Mouse (Mus musculus) ES-Bruce4 (cell line): Measurements from ENCODE around the gene Hist1h3a. TPM values are rescaled to one million over a fixed set of nuclear protein-coding genes. Genes with fewer than 3 reads are reported as not detected.
A peak's percentile ranks its signal among the peaks of the same experiment; 100 is the strongest.
"Not testable (repeated sequence)": the region's sequence is repeated elsewhere in the genome, so short reads cannot be mapped to it uniquely, and the experiment has no call there.

ENCODE experiments used
- H3K27ac ChIP-seq: 2 replicates; pipeline ENCODE4 v1.5.1; 2012; ENCODE audit warnings: low read length, inconsistent platforms; ENCODE audit not compliant: insufficient read depth
- H3K27me3 ChIP-seq: 2 replicates; pipeline ENCODE4 v1.6.1; 2012; ENCODE audit warnings: mild to moderate bottlenecking, low read length, inconsistent platforms; ENCODE audit not compliant: control insufficient read depth, poor library complexity, insufficient read depth, severe bottlenecking
- H3K36me3 ChIP-seq: 2 replicates; pipeline ENCODE4 v1.6.1; 2012; ENCODE audit warnings: inconsistent platforms, mild to moderate bottlenecking, low read length, moderate library complexity; ENCODE audit not compliant: control insufficient read depth, poor library complexity, insufficient read depth, severe bottlenecking
- H3K4me1 ChIP-seq: one replicate; pipeline ENCODE4 v1.8.1; 2011; ENCODE audit warnings: low read length; ENCODE audit not compliant: control insufficient read depth, insufficient read depth
- H3K4me3 ChIP-seq: 2 replicates; pipeline ENCODE4 v1.5.1; 2011; ENCODE audit warnings: low read depth, mild to moderate bottlenecking, low read length
- H3K9ac ChIP-seq: 2 replicates; pipeline ENCODE4 v1.6.1; 2012; ENCODE audit warnings: low read depth, mild to moderate bottlenecking, inconsistent platforms; ENCODE audit not compliant: poor library complexity, severe bottlenecking
- H3K9me3 ChIP-seq: replicated peaks from 2 replicates; pipeline ENCODE4 v1.6.1; 2012; ENCODE audit warnings: mild to moderate bottlenecking, low read length, inconsistent platforms; ENCODE audit not compliant: control insufficient read depth, poor library complexity, insufficient read depth, severe bottlenecking
- CTCF ChIP-seq: IDR thresholded peaks from one replicate; pipeline ENCODE4 v1.8.1; 2011; ENCODE audit warnings: low read depth, low read length
- EP300 ChIP-seq: IDR thresholded peaks from 2 replicates; pipeline ENCODE4 v1.6.1; 2011; ENCODE audit warnings: low read depth, low read length; ENCODE audit not compliant: insufficient read depth
- POLR2A ChIP-seq: IDR thresholded peaks from one replicate; pipeline ENCODE4 v1.8.1; 2011; ENCODE audit warnings: low read length; ENCODE audit not compliant: insufficient read depth
- polyA plus RNA-seq: library from polyadenylated mRNA; stranded (reverse); fragments of >200 nt; gene quantifications from 2 replicates; pipeline ENCODE4 v1.2.4, GENCODE M21; 2011; ENCODE audit warnings: low read depth; ENCODE audit not compliant: missing spikeins, insufficient read depth, insufficient read length

Hist1h3a gene
- polyA plus RNA-seq, 1 experiment: 5.4 TPM

DNA sequence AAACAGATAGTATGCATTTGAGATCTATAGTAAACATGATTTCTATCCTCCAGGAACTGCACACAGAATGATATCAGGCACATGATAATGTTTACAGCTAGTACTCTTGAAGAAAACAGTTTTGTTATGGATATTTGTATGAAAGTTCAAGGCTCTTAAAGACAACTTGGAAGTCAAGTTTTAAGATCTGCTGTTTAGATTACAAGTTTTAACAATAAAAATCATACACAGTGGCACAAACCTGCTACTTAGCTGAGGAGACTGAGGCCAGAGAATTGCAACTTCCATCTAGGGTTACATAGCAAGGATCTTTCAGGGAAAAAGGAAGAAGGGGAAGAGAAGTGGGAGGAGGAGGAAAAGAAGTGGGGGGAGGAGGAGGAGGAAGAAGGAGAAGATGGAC is 7.2 kb downstream of the Hist1h3a start:
- H3K9ac ChIP-seq: no peak overlapping the region
- no peak for TF ChIP-seq CTCF
- no peak for TF ChIP-seq EP300
- no peak for TF ChIP-seq POLR2A
- H3K9me3 ChIP-seq: no peaks in the 10 kb centered on the region
- no peaks in the 10 kb centered on the region for H3K27me3 ChIP-seq
- H3K4me1 ChIP-seq: no peaks in the 10 kb centered on the region
- H3K4me3 ChIP-seq: no peak overlapping the region
- H3K36me3 ChIP-seq: no peaks in the 10 kb centered on the region
- H3K27ac ChIP-seq: no peak overlapping the region

DNA sequence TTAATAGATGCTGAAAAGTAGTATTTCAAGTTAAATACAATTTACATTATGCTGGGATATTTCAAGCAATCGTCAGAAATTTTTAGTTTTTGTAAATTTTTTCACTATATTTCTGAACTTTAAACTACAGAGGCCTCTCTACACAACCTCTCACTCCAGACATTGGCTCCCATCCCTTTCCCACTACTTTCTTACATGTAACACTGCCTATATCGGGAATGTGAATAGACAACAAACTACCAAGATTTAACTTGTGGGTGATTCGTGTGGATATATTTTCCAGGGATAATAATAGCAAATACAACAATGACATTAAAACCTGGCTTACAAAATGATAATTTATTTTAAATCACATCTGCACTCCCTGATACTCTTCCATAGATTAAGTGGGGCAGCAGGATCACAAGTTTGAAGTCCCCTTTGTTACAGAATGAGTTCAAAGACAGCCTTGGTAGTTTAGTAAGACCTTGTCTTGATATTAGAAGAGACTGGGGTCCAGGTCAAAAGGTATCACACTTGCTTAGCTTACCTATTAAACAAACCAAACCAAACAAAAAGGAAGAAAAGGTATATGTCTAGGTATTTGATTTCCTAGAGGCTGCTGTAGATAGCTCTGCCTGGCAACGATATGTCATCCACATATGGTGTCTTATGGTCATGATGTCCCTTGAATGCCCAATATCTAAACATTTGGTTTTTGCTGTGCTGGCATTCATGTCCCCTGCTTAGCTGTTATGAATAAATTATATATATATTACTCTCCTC is 8.7 kb downstream of the Hist1h3a start:
- H3K27ac ChIP-seq: no peak overlapping the region; the same call in 1 of the 2 replicates
- H3K9me3 ChIP-seq: no peaks in the 10 kb centered on the region
- H3K36me3 ChIP-seq: no peaks in the 10 kb centered on the region
- no peak overlapping the region for H3K4me3 ChIP-seq
- TF ChIP-seq CTCF (no peak), EP300 (no peak), POLR2A (no peak)
- peak overlapping the region; percentile 96 for H3K9ac ChIP-seq
- peaks cover under 1% of the 10 kb centered on the region for H3K4me1 ChIP-seq
- no peaks in the 10 kb centered on the region for H3K27me3 ChIP-seq

DNA sequence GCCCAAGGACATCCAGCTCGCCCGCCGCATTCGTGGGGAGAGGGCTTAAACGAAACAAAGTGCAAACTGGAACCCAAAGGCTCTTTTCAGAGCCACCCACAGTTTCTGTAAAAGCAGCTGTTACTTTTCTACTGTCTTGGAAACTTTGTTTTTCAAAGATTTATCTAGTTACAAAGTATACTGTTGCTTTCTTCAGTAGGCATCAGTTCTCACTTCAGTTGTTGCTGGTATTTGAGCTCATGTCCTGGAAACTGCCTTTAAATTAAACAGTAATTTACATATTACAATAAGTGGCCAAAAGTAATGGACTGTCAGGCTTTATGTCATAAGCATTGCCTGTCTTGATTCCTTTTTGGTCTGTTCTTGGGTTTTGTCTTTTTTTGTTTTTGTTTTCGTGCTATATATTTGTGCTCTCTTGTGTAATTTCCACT is 9.4 kb downstream of the Hist1h3a start:
- H3K9ac ChIP-seq: peak overlapping the region; percentile 96

GRCm38 (mm10) chr13:23752067-23752741 is 10.0 kb downstream of the Hist1h3a start, which contains the start of gene Hist1h3b:
Gene Hist1h3b, plus strand, starts transcription at chr13:23752267.
- Histone ChIP-seq H3K27ac (peak within 1 kb of the TSS; percentile 95), H3K4me3 (peak within 1 kb of the TSS; percentile 81), H3K9ac (peak within 1 kb of the TSS; percentile 96)
- not testable (repeated sequence) for H3K4me1 ChIP-seq, H3K27me3 ChIP-seq, H3K9me3 ChIP-seq, H3K36me3 ChIP-seq
- peak; percentile 85 for TF ChIP-seq POLR2A

More for the DNA sequence above, 9.4 kb downstream of the Hist1h3a start:
- H3K27ac ChIP-seq: peak overlapping the region; percentile 85
- no peaks in the 10 kb centered on the region for H3K36me3 ChIP-seq
- H3K9me3 ChIP-seq: no peaks in the 10 kb centered on the region
- no peak for TF ChIP-seq POLR2A
- TF ChIP-seq EP300: no peak
- TF ChIP-seq CTCF: no peak
- H3K27me3 ChIP-seq: no peaks in the 10 kb centered on the region
- H3K4me1 ChIP-seq: peaks cover 2% of the 10 kb centered on the region
- peak overlapping the region; percentile 81 for H3K4me3 ChIP-seq

GRCm38 (mm10) chr13:23751478-23751956 is 10.7 kb downstream of the Hist1h3a start:
- peaks cover 2% of the 10 kb centered on the region for H3K4me1 ChIP-seq
- TF ChIP-seq CTCF (no peak), EP300 (no peak), POLR2A (no peak)
- peak overlapping the region; percentile 91 for H3K9ac ChIP-seq
- no peaks in the 10 kb centered on the region for H3K27me3 ChIP-seq
- no peaks in the 10 kb centered on the region for H3K9me3 ChIP-seq
- peak overlapping the region; percentile 68 for H3K4me3 ChIP-seq
- no peaks in the 10 kb centered on the region for H3K36me3 ChIP-seq
- H3K27ac ChIP-seq: peak overlapping the region; percentile 95

- peak; percentile 80 for TF ChIP-seq POLR2A
- 0 out of 2 replicates have a peak, but pooled peaks have one; percentile 31 for TF ChIP-seq EP300
- Histone ChIP-seq H3K9ac (peak within 1 kb of the TSS; percentile 91), H3K27ac (peak within 1 kb of the TSS; percentile 95), H3K4me3 (peak within 1 kb of the TSS; percentile 68)
- not testable (repeated sequence) for H3K36me3 ChIP-seq, H3K9me3 ChIP-seq, H3K27me3 ChIP-seq, H3K4me1 ChIP-seq
These were observed 11.2 kb downstream of the Hist1h3a start, which contains the start of gene Hist1h2ab for GRCm38 (mm10) chr13:23750839-23751477. Gene Hist1h2ab, plus strand, starts transcription at chr13:23751126.
